Mouse (Mus musculus) heart, postnatal 0 days (tissue): ENCODE measurements around the gene Clic6. TPM values are rescaled to one million over a fixed set of nuclear protein-coding genes. Genes with fewer than 3 reads are reported as not detected.

Experiments
- ATAC-seq: fragments of 200-750 bp; cut with Nextera tagmentation; 2 replicates; pipeline ENCODE4 v1.8.0; 2017; ENCODE audit warnings: low read depth, moderate number of reproducible peaks, moderate library complexity; ENCODE audit not compliant: insufficient read depth
- DNase-seq: peaks from one replicate; pipeline ENCODE4 v3.0.0-alpha.2; 2016; ENCODE audit warnings: low spot score
- H3K27ac ChIP-seq: fragments of 300-500 bp; sonication (generic); 2 replicates; pipeline ENCODE4 v1.5.1; 2014; ENCODE audit warnings: low read depth, mild to moderate bottlenecking
- H3K27me3 ChIP-seq: fragments of 300-500 bp; sonication (generic); 2 replicates; pipeline ENCODE4 v1.6.1; 2014; ENCODE audit warnings: low read length, mixed read lengths; ENCODE audit not compliant: control insufficient read depth, insufficient read depth
- H3K36me3 ChIP-seq: fragments of 300-500 bp; sonication (generic); replicated peaks from 2 replicates; pipeline ENCODE4 v1.6.1; 2014; ENCODE audit warnings: low read length, mixed read lengths; ENCODE audit not compliant: control insufficient read depth, insufficient read depth
- H3K4me1 ChIP-seq: fragments of 300-500 bp; sonication (generic); 2 replicates; pipeline ENCODE4 v1.6.1; 2014; ENCODE audit warnings: antibody characterized with exemption; ENCODE audit not compliant: control insufficient read depth, insufficient read depth
- H3K4me2 ChIP-seq: fragments of 300-500 bp; sonication (generic); 2 replicates; pipeline ENCODE4 v1.6.1; 2014; ENCODE audit warnings: low read depth, mild to moderate bottlenecking, low read length, moderate library complexity
- H3K4me3 ChIP-seq: fragments of 300-500 bp; sonication (generic); 2 replicates; pipeline ENCODE4 v1.5.1; 2014; ENCODE audit warnings: low read depth, low read length
- H3K9ac ChIP-seq: fragments of 300-500 bp; sonication (generic); replicated peaks from 2 replicates; pipeline ENCODE4 v1.6.1; 2014; ENCODE audit warnings: low read depth, low read length, mixed read lengths
- H3K9me3 ChIP-seq: fragments of 300-500 bp; sonication (generic); replicated peaks from 2 replicates; pipeline ENCODE4 v1.6.1; 2016; ENCODE audit warnings: low read length; ENCODE audit not compliant: control insufficient read depth
- CTCF ChIP-seq: IDR thresholded peaks from 2 replicates; pipeline ENCODE4 v1.5.1; 2016; ENCODE audit warnings: antibody characterized with exemption, control low read depth, low read depth
- EP300 ChIP-seq: IDR thresholded peaks from 2 replicates; pipeline ENCODE4 v1.6.1; 2016; ENCODE audit warnings: antibody characterized with exemption, low read depth
- WGBS: fragments of 180-500 bp; shearing (Covaris S2); extraction: QIAGEN DNeasy Blood & Tissue Kit; methylation state at CpG from one replicate; pipeline ENCODE4 v1.1.7; 2014; 5-methylcytosine and 5-hydroxymethylcytosine counted together
- polyA plus RNA-seq: library from polyadenylated mRNA; unstranded; fragments of >200 nt; fragmentation: Nextera tagmentation; extraction: Ambion mirVana; gene quantifications from 2 replicates; pipeline ENCODE4 v1.2.1, GENCODE M21; 2015
- total RNA-seq: library from RNA; depleted of rRNA; stranded (reverse); fragments of >200 nt; gene quantifications from 2 replicates; pipeline ENCODE4 v1.2.3, GENCODE M21; 2014; ENCODE audit warnings: low replicate concordance; rRNA removed

The Clic6 gene
- total RNA-seq (0.38 and 3.6 TPM in 2 replicates), polyA plus RNA-seq (1.1 and 1.7 TPM in 2 replicates)

- H3K4me2 ChIP-seq, result no peak within 1 kb of the TSS
- 87% methylated on average over 5 of the region's 5 CpGs for WGBS
- H3K4me3 ChIP-seq, result no peak within 1 kb of the TSS
- H3K27ac ChIP-seq, result no peak within 1 kb of the TSS
- peaks cover under 1% of the 10 kb centered on the region; the same call in 1 of the 2 replicates for H3K27me3 ChIP-seq
- TF ChIP-seq CTCF (no peak), EP300 (no peak)
- no peaks in the 10 kb centered on the region for H3K9me3 ChIP-seq
- ATAC-seq (no peak), DNase-seq (no peak)
- H3K36me3 ChIP-seq, result no peaks in the 10 kb centered on the region
- H3K9ac ChIP-seq, result no peak within 1 kb of the TSS
- no peaks in the 10 kb centered on the region for H3K4me1 ChIP-seq
Measured at GRCm38 (mm10) chr16:92485436-92485835, at the start of gene Clic6. Gene Clic6 (plus strand): TSS chr16:92485736.

DNA sequence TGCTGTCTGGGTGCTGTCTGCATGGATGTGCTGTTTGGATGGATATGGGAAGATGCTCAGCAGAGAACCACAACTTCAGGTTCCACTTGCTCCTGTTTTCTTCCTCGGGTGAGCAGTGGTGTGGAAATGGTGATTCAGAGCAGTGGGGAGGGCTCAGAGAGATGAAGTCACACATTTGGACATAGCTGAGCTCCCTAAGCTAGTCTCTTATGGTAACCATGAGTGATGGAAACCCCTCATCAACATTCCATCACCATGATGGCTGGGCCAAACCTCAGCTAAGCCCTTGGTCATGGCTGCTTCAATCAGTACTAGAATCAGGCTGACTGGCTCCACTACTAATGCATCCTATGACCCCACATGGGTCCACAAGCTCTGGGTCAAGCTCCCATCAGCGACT, 45.8 kb upstream of the Clic6 start:
- H3K27me3 ChIP-seq, result no peaks in the 10 kb centered on the region
- no peak overlapping the region for H3K4me3 ChIP-seq
- no peak for DNase-seq
- no peak overlapping the region for H3K4me2 ChIP-seq
- peaks cover 40% of the 10 kb centered on the region for H3K4me1 ChIP-seq
- no peaks in the 10 kb centered on the region for H3K9me3 ChIP-seq
- ATAC-seq, result no peak
- WGBS, result 47% methylated on average over 2 of the region's 2 CpGs
- H3K36me3 ChIP-seq, result no peaks in the 10 kb centered on the region
- H3K9ac ChIP-seq, result no peak overlapping the region
- no peak overlapping the region for H3K27ac ChIP-seq
- TF ChIP-seq EP300 (no peak), CTCF (no peak)

DNA sequence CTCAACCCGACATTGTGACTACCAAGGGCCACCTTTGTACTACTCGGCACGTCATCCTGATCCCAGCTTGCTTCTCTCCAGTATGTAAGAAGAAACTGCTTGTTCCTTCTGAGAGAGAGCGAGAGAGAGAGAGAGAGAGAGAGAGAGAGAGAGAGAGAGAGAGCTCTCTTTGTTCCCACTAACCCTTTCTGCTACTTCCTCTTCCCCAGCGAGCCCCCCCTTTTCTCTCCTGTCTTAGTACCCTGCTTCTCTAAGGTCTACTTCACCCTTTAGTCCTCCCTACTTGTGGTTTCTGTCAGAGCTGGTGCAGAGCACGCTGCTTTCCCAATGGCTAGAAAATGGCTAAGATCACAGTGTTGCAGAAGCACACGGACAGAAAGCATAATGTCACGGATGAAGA, 45.3 kb upstream of the Clic6 start:
- no peak overlapping the region for H3K4me3 ChIP-seq
- no peak for ATAC-seq
- no peaks in the 10 kb centered on the region for H3K27me3 ChIP-seq
- H3K27ac ChIP-seq, result no peak overlapping the region
- H3K4me1 ChIP-seq, result peaks cover 40% of the 10 kb centered on the region
- H3K4me2 ChIP-seq, result no peak overlapping the region
- WGBS, result 81% methylated on average over 8 of the region's 8 CpGs
- no peak overlapping the region for H3K9ac ChIP-seq
- no peaks in the 10 kb centered on the region for H3K9me3 ChIP-seq
- DNase-seq, result no peak
- no peak for TF ChIP-seq CTCF
- no peak for TF ChIP-seq EP300
- H3K36me3 ChIP-seq, result no peaks in the 10 kb centered on the region

DNA sequence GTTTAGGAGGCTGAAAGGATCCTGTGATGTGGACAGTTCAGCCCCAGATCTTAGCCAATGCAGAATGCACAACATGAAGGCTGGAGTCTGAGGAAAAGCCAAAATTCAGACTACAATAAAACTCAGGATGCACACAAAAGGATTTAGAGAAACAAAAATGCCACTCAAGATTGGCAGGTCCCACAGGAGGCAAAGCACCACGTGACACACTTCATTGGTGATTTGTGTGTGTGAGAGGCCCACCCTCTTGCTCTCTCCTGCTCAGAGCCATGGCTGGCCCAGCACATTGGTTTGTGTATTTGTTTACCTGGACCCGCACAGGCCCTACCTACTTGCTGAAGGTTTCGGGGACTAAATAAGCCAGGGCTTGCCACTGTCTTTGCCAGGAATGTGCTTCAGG, 44.3 kb upstream of the Clic6 start:
- TF ChIP-seq CTCF, result no peak
- no peak for TF ChIP-seq EP300
- 74% methylated on average over 3 of the region's 3 CpGs for WGBS
- no peak overlapping the region for H3K4me3 ChIP-seq
- H3K27ac ChIP-seq, result no peak overlapping the region
- H3K9ac ChIP-seq, result no peak overlapping the region
- ATAC-seq (no peak), DNase-seq (no peak)
- H3K9me3 ChIP-seq, result no peaks in the 10 kb centered on the region
- no peak overlapping the region for H3K4me2 ChIP-seq
- H3K27me3 ChIP-seq, result no peaks in the 10 kb centered on the region
- H3K36me3 ChIP-seq, result no peaks in the 10 kb centered on the region
- H3K4me1 ChIP-seq, result peaks cover 30% of the 10 kb centered on the region

DNA sequence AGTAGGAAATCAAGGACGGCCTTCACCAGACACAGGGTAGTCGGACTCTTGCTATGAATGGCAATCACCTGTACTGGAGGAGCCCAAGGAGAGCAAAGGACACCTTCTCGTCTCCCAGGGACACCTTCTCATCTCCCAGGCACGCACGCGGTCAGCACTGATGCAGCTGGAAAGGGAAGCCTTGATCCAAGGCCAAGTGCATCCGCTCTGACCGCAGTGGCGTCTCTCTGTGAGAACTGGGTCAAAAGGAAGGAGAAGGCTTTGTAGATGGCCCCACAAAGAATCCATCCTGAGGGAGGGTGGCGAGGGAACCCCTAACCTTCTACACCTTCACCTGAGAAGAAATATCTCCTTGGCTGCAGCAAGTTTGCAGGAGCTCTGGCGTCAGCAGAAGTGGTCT, 43.4 kb upstream of the Clic6 start:
- H3K9ac ChIP-seq, result no peak overlapping the region
- peaks cover 30% of the 10 kb centered on the region for H3K4me1 ChIP-seq
- no peak overlapping the region for H3K4me3 ChIP-seq
- no peak for ATAC-seq
- no peaks in the 10 kb centered on the region for H3K9me3 ChIP-seq
- no peaks in the 10 kb centered on the region for H3K36me3 ChIP-seq
- no peak for DNase-seq
- H3K4me2 ChIP-seq, result no peak overlapping the region
- TF ChIP-seq CTCF, result no peak
- TF ChIP-seq EP300, result no peak
- 84% methylated on average over 11 of the region's 11 CpGs for WGBS
- no peaks in the 10 kb centered on the region for H3K27me3 ChIP-seq
- no peak overlapping the region for H3K27ac ChIP-seq

DNA sequence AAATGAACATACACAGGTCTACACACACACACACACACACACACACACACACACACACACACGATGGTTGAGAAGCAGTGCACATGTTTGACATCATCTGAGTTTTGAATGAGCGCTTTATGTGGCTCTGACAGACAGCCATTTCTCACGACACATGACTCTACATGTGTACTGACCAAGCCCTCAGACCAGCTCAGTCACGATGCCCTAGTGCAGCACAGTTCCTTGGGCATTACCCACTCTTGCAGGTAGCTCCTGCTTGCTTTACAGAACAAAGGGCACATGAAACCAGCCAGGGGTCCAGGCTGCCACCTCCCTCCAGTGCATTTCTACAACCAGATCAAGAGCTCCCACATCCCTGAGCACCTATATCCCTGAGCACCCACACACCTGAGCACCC, 42.6 kb upstream of the Clic6 start:
- Histone ChIP-seq H3K4me3 (no peak overlapping the region), H3K9me3 (no peaks in the 10 kb centered on the region), H3K9ac (peak overlapping the region; percentile 28; the same call in 1 of the 2 replicates), H3K36me3 (no peaks in the 10 kb centered on the region), H3K4me1 (peaks cover 30% of the 10 kb centered on the region), H3K27ac (peak overlapping the region; percentile 68), H3K4me2 (no peak overlapping the region), H3K27me3 (no peaks in the 10 kb centered on the region)
- WGBS, result 76% methylated on average over 4 of the region's 4 CpGs
- no peak; the same call in 1 of the 2 replicates for ATAC-seq
- no peak for DNase-seq
- TF ChIP-seq CTCF, result no peak
- TF ChIP-seq EP300, result no peak
